Mouse (Mus musculus) MEL (cell line): ENCODE results near the gene Bad. TPM values are rescaled to one million over a fixed set of nuclear protein-coding genes. Genes with fewer than 3 reads are reported as not detected.
"Not testable (repeated sequence)": the region's sequence is repeated elsewhere in the genome, so short reads cannot be mapped to it uniquely, and the experiment has no call there.

Experiments
- DNase-seq: peaks from one replicate; pipeline ENCODE4 v3.0.0; 2011; ENCODE audit warnings: low read depth, low spot score
- H3K27ac ChIP-seq: 2 replicates; pipeline ENCODE4 v1.5.1; 2012; ENCODE audit warnings: low read depth, mild to moderate bottlenecking, control low read depth, low read length, moderate library complexity; ENCODE audit not compliant: control insufficient read depth
- H3K27me3 ChIP-seq, 2 experiments: fragments of 150-350 bp in 1 of 2; sonication (generic) in 1 of 2; 2 replicates each; pipeline ENCODE4 v1.6.1; 2012; ENCODE audit warnings: low read length in 2 of 2, mild to moderate bottlenecking in 2 of 2, improper control_type of control experiment in 1 of 2, moderate library complexity in 1 of 2; ENCODE audit not compliant: insufficient read depth in 2 of 2, control insufficient read depth in 1 of 2
- H3K36me3 ChIP-seq, 2 experiments: 2 replicates each; pipeline ENCODE4 v1.6.1; 2012 to 2014; ENCODE audit warnings: low read length in 2 of 2, improper control_type of control experiment in 1 of 2, inconsistent platforms in 1 of 2, mild to moderate bottlenecking in 1 of 2; ENCODE audit not compliant: insufficient read depth in 2 of 2, control insufficient read depth in 1 of 2
- H3K4me1 ChIP-seq, 2 experiments: fragments of 150-350 bp in 1 of 2; sonication (generic) in 1 of 2; 2 replicates each; pipeline ENCODE4 v1.6.1; 2012; ENCODE audit warnings: low read length in 2 of 2, improper control_type of control experiment in 1 of 2, mild to moderate bottlenecking in 1 of 2; ENCODE audit not compliant: insufficient read depth in 2 of 2, control insufficient read depth in 1 of 2
- H3K4me3 ChIP-seq, 2 experiments: fragments of 150-350 bp in 1 of 2; sonication (generic) in 1 of 2; 2 replicates each; pipeline ENCODE4 v1.5.1; 2012; ENCODE audit warnings: low read depth in 2 of 2, low read length in 2 of 2, mild to moderate bottlenecking in 2 of 2, moderate library complexity in 2 of 2, control low read depth in 1 of 2, improper control_type of control experiment in 1 of 2; ENCODE audit not compliant: control insufficient read depth in 1 of 2, insufficient read depth in 1 of 2
- H3K79me2 ChIP-seq: 2 replicates; pipeline ENCODE4 v1.6.1; 2012; ENCODE audit warnings: mild to moderate bottlenecking, low read length, moderate library complexity; ENCODE audit not compliant: control insufficient read depth, poor library complexity, insufficient read depth
- H3K9ac ChIP-seq: 2 replicates; pipeline ENCODE4 v1.6.1; 2012; ENCODE audit warnings: low read depth, mild to moderate bottlenecking, control low read depth, low read length, moderate library complexity; ENCODE audit not compliant: control insufficient read depth, poor library complexity, severe bottlenecking
- H3K9me3 ChIP-seq: fragments of 150-350 bp; sonication (generic); replicated peaks from 2 replicates; pipeline ENCODE4 v1.6.1; 2012; ENCODE audit warnings: mild to moderate bottlenecking, low read length, improper control_type of control experiment, moderate library complexity; ENCODE audit not compliant: insufficient read depth
- BHLHE40 ChIP-seq: IDR thresholded peaks from 2 replicates; pipeline ENCODE4 v1.6.1; 2012; ENCODE audit warnings: low read depth, mild to moderate bottlenecking, inconsistent platforms, low read length, improper control_type of control experiment, borderline replicate concordance
- CHD1 ChIP-seq: IDR thresholded peaks from 2 replicates; pipeline ENCODE4 v1.6.1; 2012; ENCODE audit warnings: low read depth, mild to moderate bottlenecking, inconsistent platforms, low read length, improper control_type of control experiment
- CTCF ChIP-seq, 3 experiments: IDR thresholded peaks in 2 of 3; conservative IDR thresholded peaks in 1 of 3; 2 replicates each; pipeline ENCODE4 v1.5.1; 2011 to 2012; ENCODE audit warnings: low read length in 3 of 3, low read depth in 2 of 3, mild to moderate bottlenecking in 2 of 3, improper control_type of control experiment in 1 of 3, inconsistent platforms in 1 of 3, mixed read lengths in 1 of 3, moderate library complexity in 1 of 3; ENCODE audit not compliant: control insufficient read depth in 1 of 3, insufficient read depth in 1 of 3, poor library complexity in 1 of 3, severe bottlenecking in 1 of 3
- E2F4 ChIP-seq: IDR thresholded peaks from 2 replicates; pipeline ENCODE4 v1.6.1; 2011; ENCODE audit warnings: low read depth, low read length, improper control_type of control experiment, borderline replicate concordance
- EP300 ChIP-seq, 2 experiments: IDR thresholded peaks; 2 replicates each; pipeline ENCODE4 v1.6.1; 2011; ENCODE audit warnings: improper control_type of control experiment in 2 of 2, low read length in 2 of 2, low read depth in 1 of 2, mild to moderate bottlenecking in 1 of 2
- ETS1 ChIP-seq: IDR thresholded peaks from 2 replicates; pipeline ENCODE4 v1.6.1; 2012; ENCODE audit warnings: low read depth, mild to moderate bottlenecking, inconsistent platforms, low read length, improper control_type of control experiment, moderate library complexity
- JUND ChIP-seq: IDR thresholded peaks from 2 replicates; pipeline ENCODE4 v1.6.1; 2011; ENCODE audit warnings: low read depth, mild to moderate bottlenecking, improper control_type of control experiment, low read length
- KAT2A ChIP-seq: conservative IDR thresholded peaks from 2 replicates; pipeline ENCODE4 v1.6.1; 2012; ENCODE audit warnings: low read depth, low read length, improper control_type of control experiment, inconsistent platforms
- MAFK ChIP-seq: IDR thresholded peaks from 2 replicates; pipeline ENCODE4 v1.6.1; 2011; ENCODE audit warnings: low read depth, mild to moderate bottlenecking, low read length, improper control_type of control experiment, borderline replicate concordance
- MAZ ChIP-seq: IDR thresholded peaks from 2 replicates; pipeline ENCODE4 v1.6.1; 2012; ENCODE audit warnings: low read depth, mild to moderate bottlenecking, inconsistent platforms, low read length, improper control_type of control experiment
- MEF2A ChIP-seq: IDR thresholded peaks from 2 replicates; pipeline ENCODE4 v1.6.1; 2014; ENCODE audit warnings: low read depth, mild to moderate bottlenecking, inconsistent platforms, low read length, improper control_type of control experiment; ENCODE audit not compliant: poor library complexity, insufficient replicate concordance, severe bottlenecking; ENCODE audit errors: extremely low read depth
- MXI1 ChIP-seq: IDR thresholded peaks from 2 replicates; pipeline ENCODE4 v1.6.1; 2011; ENCODE audit warnings: mild to moderate bottlenecking, low read depth, low read length, improper control_type of control experiment
- MYB ChIP-seq: IDR thresholded peaks from 2 replicates; pipeline ENCODE4 v1.6.1; 2011; ENCODE audit warnings: mild to moderate bottlenecking, low read depth, low read length, improper control_type of control experiment
- MYC ChIP-seq: IDR thresholded peaks from 2 replicates; pipeline ENCODE4 v1.6.1; 2011; ENCODE audit warnings: low read depth, mild to moderate bottlenecking, low read length, improper control_type of control experiment, moderate library complexity
- NELFE ChIP-seq: IDR thresholded peaks from 2 replicates; pipeline ENCODE4 v1.6.1; 2011; ENCODE audit warnings: low read depth, low read length, improper control_type of control experiment
- NRF1 ChIP-seq: IDR thresholded peaks from 2 replicates; pipeline ENCODE4 v1.6.1; 2014; ENCODE audit warnings: low read depth, mild to moderate bottlenecking, inconsistent platforms, low read length, improper control_type of control experiment, moderate library complexity; ENCODE audit not compliant: poor library complexity, insufficient read depth, severe bottlenecking
- POLR2AphosphoS5 ChIP-seq: IDR thresholded peaks from 2 replicates; pipeline ENCODE4 v1.6.1; 2012; ENCODE audit warnings: low read depth, borderline replicate concordance, mild to moderate bottlenecking, inconsistent platforms, low read length, moderate library complexity, mixed read lengths
- SMC3 ChIP-seq: IDR thresholded peaks from 2 replicates; pipeline ENCODE4 v1.6.1; 2011; ENCODE audit warnings: low read depth, low read length, improper control_type of control experiment
- TAL1 ChIP-seq: IDR thresholded peaks from 2 replicates; pipeline ENCODE4 v1.6.1; 2012; ENCODE audit warnings: mild to moderate bottlenecking, inconsistent platforms, low read length, moderate library complexity, mixed read lengths
- TBP ChIP-seq: IDR thresholded peaks from 2 replicates; pipeline ENCODE4 v1.8.0; 2011; ENCODE audit warnings: low read depth, low read length, improper control_type of control experiment
- TCF12 ChIP-seq: IDR thresholded peaks from 2 replicates; pipeline ENCODE4 v1.6.1; 2014; ENCODE audit warnings: low read depth, mild to moderate bottlenecking, inconsistent platforms, low read length, improper control_type of control experiment, moderate library complexity
- USF1 ChIP-seq: IDR thresholded peaks from 2 replicates; pipeline ENCODE4 v1.6.1; 2014; ENCODE audit warnings: low read depth, mild to moderate bottlenecking, inconsistent platforms, low read length, improper control_type of control experiment, moderate library complexity
- ZC3H11A ChIP-seq: IDR thresholded peaks from 2 replicates; pipeline ENCODE4 v1.6.1; 2012; ENCODE audit warnings: low read depth, mild to moderate bottlenecking, inconsistent platforms, low read length, improper control_type of control experiment
- ZKSCAN1 ChIP-seq: IDR thresholded peaks from 2 replicates; pipeline ENCODE4 v1.6.1; 2012; ENCODE audit warnings: low read depth, mild to moderate bottlenecking, inconsistent platforms, low read length, improper control_type of control experiment, moderate library complexity
- ZMIZ1 ChIP-seq: IDR thresholded peaks from 2 replicates; pipeline ENCODE4 v1.6.1; 2012; ENCODE audit warnings: low read depth, mild to moderate bottlenecking, inconsistent platforms, low read length, improper control_type of control experiment, moderate library complexity
- ZNF384 ChIP-seq: IDR thresholded peaks from 2 replicates; pipeline ENCODE4 v1.6.1; 2012; ENCODE audit warnings: low read depth, mild to moderate bottlenecking, inconsistent platforms, low read length, improper control_type of control experiment
- polyA plus RNA-seq, 2 experiments: library from polyadenylated mRNA; stranded (reverse) in 1 of 2; unstranded in 1 of 2; fragments of >175 nt in 1 of 2; fragments of >200 nt in 1 of 2; gene quantifications; 2 replicates each; pipeline versions ENCODE4 v1.2.1 to v1.2.4; 2012; ENCODE audit warnings: low replicate concordance in 2 of 2, low read depth in 1 of 2; ENCODE audit not compliant: insufficient read length in 2 of 2, insufficient read depth in 1 of 2, missing spikeins in 1 of 2
- total RNA-seq: library from RNA; depleted of rRNA; stranded (reverse); fragments of 300-350 nt; gene quantifications from 2 replicates; pipeline ENCODE4 v1.2.3, GENCODE M21; 2012

Gene Bad
- total and polyA plus RNA-seq, 3 experiments, result 51.7 to 69.7 TPM; not detected in 1

- Histone ChIP-seq H3K4me1 (peaks cover 12 to 22% of the 10 kb centered on the region in 2 experiments), H3K9me3 (no peaks in the 10 kb centered on the region), H3K9ac (no peak overlapping the region), H3K27me3 (no peaks in the 10 kb centered on the region), H3K27ac (no peak overlapping the region), H3K36me3 (peaks cover 0 to 7% of the 10 kb centered on the region in 2 experiments; a peak in 2 of 4 replicates), H3K79me2 (peaks cover 7% of the 10 kb centered on the region; the same call in 1 of the 2 replicates), H3K4me3 (no peak overlapping the region)
- no peak for DNase-seq
- no peak for TF ChIP-seq CTCF (IDR thresholded peaks at IDR 0.05 in 2 of 3, conservative IDR thresholded peaks at IDR 0.05 in 1 of 3; ENCODE audit: control insufficient read depth in 1 of 3, insufficient read depth in 1 of 3, low read depth in 2 of 3, low read length in 3 of 3, poor library complexity in 1 of 3, severe bottlenecking in 1 of 3)
- no peak for TF ChIP-seq SMC3
- TF ChIP-seq ZMIZ1, result no peak
- TF ChIP-seq TBP, result no peak
- no peak for TF ChIP-seq MEF2A
- no peak for TF ChIP-seq MYB
- no peak for TF ChIP-seq EP300 (IDR thresholded peaks at IDR 0.05; ENCODE audit: low read depth in 1 of 2, low read length in 2 of 2)
- TF ChIP-seq MAFK, result no peak
- no peak for TF ChIP-seq MAZ
- no peak for TF ChIP-seq CHD1
- TF ChIP-seq MXI1, result no peak
- no peak for TF ChIP-seq TCF12
- no peak for TF ChIP-seq ZKSCAN1
These were observed 47.6 kb downstream of the Bad start for GRCm38 (mm10) chr19:6989251-6989650.

DNA sequence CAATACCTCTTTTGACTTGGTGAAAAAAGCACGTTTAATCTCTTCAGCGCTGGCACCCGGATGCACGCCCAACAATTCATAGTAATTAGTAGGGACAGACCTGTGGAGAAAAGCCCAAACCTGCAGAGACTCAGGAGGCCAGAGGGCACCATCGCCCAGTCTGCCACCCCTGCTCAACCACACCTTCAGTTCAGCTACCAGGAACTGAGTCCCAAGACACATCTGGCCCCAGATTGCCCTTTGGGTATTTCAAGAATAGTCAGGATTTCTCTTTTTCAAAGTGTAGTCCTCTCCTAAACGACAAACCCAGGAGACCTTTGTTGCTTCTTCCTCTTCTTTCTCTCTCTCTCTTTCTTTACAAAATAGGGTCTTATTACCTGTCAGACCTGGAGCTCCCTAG is 49.1 kb downstream of the Bad start:
- peaks cover 12 to 32% of the 10 kb centered on the region in 2 experiments for H3K4me1 ChIP-seq
- H3K9me3 ChIP-seq, result no peaks in the 10 kb centered on the region
- H3K9ac ChIP-seq, result no peak overlapping the region
- H3K27ac ChIP-seq, result no peak overlapping the region
- no peak for DNase-seq
- H3K79me2 ChIP-seq, result peaks cover 9% of the 10 kb centered on the region; the same call in 1 of the 2 replicates
- H3K4me3 ChIP-seq, result no peak overlapping the region
- TF ChIP-seq ZNF384, result no peak
- no peak for TF ChIP-seq MYC
- no peak for TF ChIP-seq KAT2A
- TF ChIP-seq USF1, result no peak
- TF ChIP-seq TBP, result no peak
- no peak for TF ChIP-seq BHLHE40
- no peak for TF ChIP-seq NELFE
- no peak for TF ChIP-seq MAZ
- TF ChIP-seq SMC3, result no peak
- TF ChIP-seq E2F4, result no peak
- no peak for TF ChIP-seq MXI1
- TF ChIP-seq NRF1, result no peak
- no peak for TF ChIP-seq JUND
- no peak for TF ChIP-seq CTCF (IDR thresholded peaks at IDR 0.05 in 2 of 3, conservative IDR thresholded peaks at IDR 0.05 in 1 of 3; ENCODE audit: control insufficient read depth in 1 of 3, insufficient read depth in 1 of 3, low read depth in 2 of 3, low read length in 3 of 3, poor library complexity in 1 of 3, severe bottlenecking in 1 of 3)
- TF ChIP-seq TAL1, result no peak
- no peak for TF ChIP-seq POLR2AphosphoS5
- no peak for TF ChIP-seq ETS1
- TF ChIP-seq ZC3H11A, result no peak
- peaks cover 0 to 7% of the 10 kb centered on the region in 2 experiments; a peak in 2 of 4 replicates for H3K36me3 ChIP-seq
- no peaks in the 10 kb centered on the region for H3K27me3 ChIP-seq

GRCm38 (mm10) chr19:6991166-6991565 is 49.5 kb downstream of the Bad start:
- not testable (repeated sequence) for H3K36me3 ChIP-seq, H3K4me3 ChIP-seq, H3K27ac ChIP-seq, DNase-seq, H3K27me3 ChIP-seq, H3K79me2 ChIP-seq, H3K9ac ChIP-seq, H3K9me3 ChIP-seq
- H3K4me1 ChIP-seq, result peaks cover 12 to 30% of the 10 kb centered on the region in 2 experiments
